Mouse (Mus musculus) G1E (cell line): ENCODE measurements at regions not wholly inside any gene's neighbourhood (a gene's known extent, or its start where the extent isn't known, plus 50 kb on each side); places are given as distances from the start of the nearest gene placed in this dataset.

Source experiments
- ATAC-seq: 2 replicates; pipeline ENCODE4 v1.8.0; 2016; ENCODE audit warnings: mild to moderate bottlenecking; ENCODE audit not compliant: insufficient number of reproducible peaks, poor library complexity, low FRiP score, severe bottlenecking; ENCODE audit errors: extremely low read depth
- DNase-seq: peaks from one replicate; pipeline ENCODE4 v3.0.0; 2012; ENCODE audit warnings: low spot score
- H3K27me3 ChIP-seq: 2 replicates; pipeline ENCODE4 v1.6.1; 2012; ENCODE audit warnings: mild to moderate bottlenecking, low read length, inconsistent platforms; ENCODE audit not compliant: insufficient read depth
- H3K36me3 ChIP-seq: replicated peaks from 2 replicates; pipeline ENCODE3; 2012; ENCODE audit warnings: mild to moderate bottlenecking, inconsistent platforms
- H3K4me1 ChIP-seq: 2 replicates; pipeline ENCODE4 v1.6.1; 2012; ENCODE audit warnings: low read depth, low read length, inconsistent platforms, mixed read lengths; ENCODE audit not compliant: insufficient read depth
- H3K4me3 ChIP-seq: 2 replicates; pipeline ENCODE4 v1.5.1; 2012; ENCODE audit warnings: low read depth, mild to moderate bottlenecking, inconsistent platforms, low read length, moderate library complexity, mixed read lengths
- H3K9me3 ChIP-seq: replicated peaks from 2 replicates; pipeline ENCODE4 v1.6.1; 2012; ENCODE audit warnings: inconsistent platforms
- CTCF ChIP-seq: IDR thresholded peaks from 2 replicates; pipeline ENCODE4 v1.5.1; 2012; ENCODE audit warnings: low read depth, low read length, inconsistent platforms, mixed read lengths
- GATA1 ChIP-seq: IDR thresholded peaks from 2 replicates; pipeline ENCODE4 v1.6.1; 2012; ENCODE audit warnings: borderline replicate concordance, low read length, inconsistent platforms, mixed read lengths
- GATA2 ChIP-seq: IDR thresholded peaks from 2 replicates; pipeline ENCODE4 v1.6.1; 2012; ENCODE audit warnings: low read depth, low read length, inconsistent platforms, borderline replicate concordance
- POLR2AphosphoS5 ChIP-seq: IDR thresholded peaks from 2 replicates; pipeline ENCODE4 v1.6.1; 2012; ENCODE audit warnings: low read depth, low read length, inconsistent platforms; ENCODE audit not compliant: insufficient replicate concordance
- TAL1 ChIP-seq: conservative IDR thresholded peaks from 2 replicates; pipeline ENCODE4 v1.6.1; 2012; ENCODE audit warnings: low read depth, low read length, inconsistent platforms, mixed read lengths

DNA sequence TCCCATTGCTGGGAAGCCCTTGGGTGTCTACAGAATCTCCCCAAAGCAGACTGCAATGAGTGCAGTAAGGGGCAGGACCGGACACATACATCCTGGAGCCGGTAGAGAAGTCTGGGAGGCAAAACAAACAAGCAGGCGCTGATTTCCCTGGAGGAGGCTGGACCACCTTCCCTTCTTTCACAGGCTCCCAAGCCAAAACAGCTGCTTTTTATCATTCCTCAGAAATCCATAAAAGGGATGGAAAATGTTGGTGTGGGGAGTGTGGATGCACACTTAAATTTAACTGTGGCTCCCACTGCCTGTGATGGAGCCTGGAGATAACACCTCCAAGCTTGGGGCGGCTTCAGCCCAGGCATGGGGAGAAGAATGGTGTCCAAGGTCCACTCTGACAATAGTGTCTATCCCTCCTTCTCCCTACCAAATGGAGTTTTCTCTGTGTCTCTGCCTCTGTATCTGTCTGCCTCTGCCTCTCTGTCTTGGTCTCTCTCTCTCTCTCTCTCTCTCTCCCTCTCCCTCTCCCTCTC lies 258.3 kb upstream of the Zmiz1 start:
- TF ChIP-seq POLR2AphosphoS5 (no peak), GATA2 (no peak), CTCF (no peak), TAL1 (no peak)
- no peaks in the 10 kb centered on the region for H3K27me3 ChIP-seq
- no peak overlapping the region for H3K4me3 ChIP-seq
- DNase-seq (no peak), ATAC-seq (no peak)
- H3K9me3 ChIP-seq, result peaks cover 77% of the 10 kb centered on the region
- no peaks in the 10 kb centered on the region for H3K36me3 ChIP-seq
- no peaks in the 10 kb centered on the region for H3K4me1 ChIP-seq

DNA sequence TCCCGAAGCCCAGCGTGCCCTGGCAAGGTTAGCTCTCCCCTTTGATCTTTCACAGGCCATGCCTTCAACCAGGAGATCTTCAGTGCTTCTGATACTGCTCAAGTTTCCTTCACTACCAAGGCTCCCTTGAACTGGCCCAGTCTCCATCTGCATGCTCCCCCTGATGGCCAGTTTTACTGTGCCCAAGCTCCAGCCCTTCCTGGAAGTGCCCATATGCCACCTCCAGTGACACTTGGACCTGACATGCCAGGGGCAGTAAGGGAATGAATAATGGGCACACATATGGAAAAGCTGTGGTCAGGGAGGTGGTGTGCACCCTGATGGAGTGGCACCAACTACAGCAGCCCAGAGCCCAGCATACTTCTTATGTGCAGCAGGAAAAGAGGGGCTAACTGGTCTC lies 256.7 kb upstream of the Zmiz1 start:
- peaks cover 75% of the 10 kb centered on the region for H3K9me3 ChIP-seq
- no peak for ATAC-seq
- DNase-seq, result no peak
- no peak overlapping the region for H3K4me3 ChIP-seq
- TF ChIP-seq TAL1, result no peak
- no peak for TF ChIP-seq CTCF
- TF ChIP-seq POLR2AphosphoS5, result no peak
- TF ChIP-seq GATA1, result no peak
- no peak for TF ChIP-seq GATA2
- no peaks in the 10 kb centered on the region for H3K36me3 ChIP-seq
- no peaks in the 10 kb centered on the region for H3K4me1 ChIP-seq
- H3K27me3 ChIP-seq, result no peaks in the 10 kb centered on the region

DNA sequence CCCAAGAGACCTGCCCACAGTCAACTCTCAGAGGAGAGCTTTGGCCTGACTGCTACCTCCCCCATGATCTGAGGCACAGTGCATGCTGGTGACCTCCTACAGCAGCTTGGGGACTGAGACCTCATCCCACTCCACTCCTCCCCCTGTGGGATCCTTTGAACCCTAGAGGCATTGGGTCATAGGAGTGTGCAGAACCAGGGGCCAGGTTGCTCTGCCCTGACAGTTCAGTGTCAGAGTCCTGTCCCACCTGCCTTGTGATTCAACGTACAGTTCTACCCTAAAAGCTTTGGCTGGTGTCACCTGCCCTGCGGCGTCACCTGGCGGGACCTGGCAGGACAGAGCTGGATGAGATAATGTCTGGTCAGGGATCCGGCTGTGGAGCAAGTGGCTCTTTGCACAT lies 254.9 kb upstream of the Zmiz1 start:
- DNase-seq (no peak), ATAC-seq (no peak)
- Histone ChIP-seq H3K4me3 (no peak overlapping the region), H3K36me3 (no peaks in the 10 kb centered on the region), H3K9me3 (peaks cover 76% of the 10 kb centered on the region), H3K4me1 (no peaks in the 10 kb centered on the region), H3K27me3 (no peaks in the 10 kb centered on the region)
- TF ChIP-seq POLR2AphosphoS5 (no peak), CTCF (no peak), GATA2 (no peak), TAL1 (no peak), GATA1 (no peak)

DNA sequence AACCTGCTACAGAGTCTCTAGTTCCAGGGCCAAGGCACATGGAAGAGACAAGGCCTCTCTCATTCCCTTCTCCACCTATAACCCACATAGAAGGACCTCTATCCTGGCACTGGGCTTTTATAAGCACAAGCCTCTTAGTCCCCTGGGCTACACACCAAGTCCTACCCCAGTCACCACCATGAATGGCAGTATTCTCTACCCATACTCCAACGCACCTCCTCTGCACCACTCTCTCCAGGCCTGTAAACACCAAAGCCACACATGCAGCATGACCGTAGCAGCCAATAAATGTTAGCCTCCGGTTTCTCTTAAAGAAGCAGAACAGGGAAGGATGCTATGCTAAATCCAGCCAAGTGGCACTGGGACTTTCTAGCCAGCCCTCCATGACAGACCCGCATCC lies 252.1 kb upstream of the Zmiz1 start:
- Histone ChIP-seq H3K9me3 (peaks cover 77% of the 10 kb centered on the region), H3K27me3 (no peaks in the 10 kb centered on the region), H3K4me1 (no peaks in the 10 kb centered on the region), H3K4me3 (no peak overlapping the region), H3K36me3 (no peaks in the 10 kb centered on the region)
- no peak for DNase-seq
- no peak for ATAC-seq
- TF ChIP-seq CTCF (no peak), GATA2 (no peak), GATA1 (no peak), TAL1 (no peak), POLR2AphosphoS5 (no peak)

DNA sequence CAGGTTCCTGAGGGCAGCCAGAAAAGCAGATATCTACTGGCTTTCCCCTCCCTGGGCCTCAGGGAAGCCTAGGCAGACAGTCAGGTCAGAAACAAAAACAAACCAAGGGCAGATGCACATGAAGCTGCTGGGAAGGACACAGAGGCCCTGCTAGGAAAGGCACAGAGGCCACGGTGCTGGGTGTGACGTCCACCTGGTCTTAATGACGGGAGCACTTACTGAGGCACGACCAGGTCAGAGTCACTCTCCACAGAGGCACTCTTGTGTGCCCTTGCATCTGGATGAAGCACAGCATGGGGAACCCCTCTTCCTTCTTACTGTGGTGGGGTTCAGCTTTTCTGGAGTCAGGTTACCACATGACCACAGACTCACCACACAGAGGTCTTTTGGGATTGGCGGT lies 251.6 kb upstream of the Zmiz1 start:
- H3K27me3 ChIP-seq, result no peaks in the 10 kb centered on the region
- H3K36me3 ChIP-seq, result no peaks in the 10 kb centered on the region
- H3K4me3 ChIP-seq, result no peak overlapping the region
- H3K4me1 ChIP-seq, result no peaks in the 10 kb centered on the region
- no peak for DNase-seq
- H3K9me3 ChIP-seq, result peaks cover 77% of the 10 kb centered on the region
- no peak for ATAC-seq
- TF ChIP-seq POLR2AphosphoS5 (no peak), TAL1 (no peak), GATA1 (no peak), GATA2 (no peak), CTCF (no peak)

DNA sequence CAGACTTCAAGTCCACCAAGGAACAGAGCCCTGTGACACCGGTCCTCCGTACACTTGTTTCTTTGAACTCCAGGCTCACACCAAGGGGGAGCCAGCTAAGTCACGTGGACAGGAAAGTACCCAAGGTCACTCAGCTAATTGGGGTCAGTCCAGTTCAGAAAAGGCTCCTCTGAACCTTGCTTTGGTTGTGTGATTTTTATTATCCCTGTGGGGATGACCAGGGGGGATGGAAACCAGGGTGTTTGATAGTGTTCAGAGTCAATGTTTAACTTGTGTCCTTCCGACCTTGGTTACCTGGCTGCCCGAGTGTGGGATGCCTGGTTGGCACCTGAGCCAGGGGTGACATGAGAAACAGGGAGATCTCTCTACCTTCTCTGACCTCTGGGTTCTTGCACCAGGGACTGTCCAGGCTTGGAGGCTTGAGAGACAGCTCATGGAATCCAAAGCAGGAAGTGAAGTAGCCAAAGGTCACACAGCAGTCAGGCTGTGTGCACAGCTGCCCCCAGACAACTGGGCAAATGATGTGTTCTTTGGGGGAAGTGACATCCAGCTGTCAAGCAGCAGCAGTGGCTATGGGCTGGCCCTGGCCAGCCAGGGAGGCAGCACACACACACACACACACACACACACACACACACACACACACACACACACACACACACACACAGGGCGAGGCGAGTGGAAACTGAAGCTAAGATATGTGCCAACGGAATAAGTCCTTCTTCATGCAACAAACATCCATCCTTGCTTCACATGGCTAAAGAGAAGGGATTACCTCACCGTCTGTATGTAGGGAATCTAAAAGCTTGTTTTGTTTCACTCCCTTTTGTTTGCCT lies 250.5 kb upstream of the Zmiz1 start:
- Histone ChIP-seq H3K9me3 (peaks cover 77% of the 10 kb centered on the region), H3K4me1 (no peaks in the 10 kb centered on the region), H3K4me3 (no peak overlapping the region), H3K36me3 (no peaks in the 10 kb centered on the region), H3K27me3 (no peaks in the 10 kb centered on the region)
- DNase-seq (no peak), ATAC-seq (no peak)
- TF ChIP-seq CTCF (no peak), GATA1 (no peak), TAL1 (no peak), POLR2AphosphoS5 (no peak), GATA2 (no peak)
